Mouse (Mus musculus) hindbrain, embryonic 16.5 days (tissue): ENCODE results near the gene Tctn1. TPM values are rescaled to one million over a fixed set of nuclear protein-coding genes. Genes with fewer than 3 reads are reported as not detected.

Experiments
- ATAC-seq: fragments of 200-750 bp; cut with Nextera tagmentation; 2 replicates; pipeline ENCODE4 v1.8.0; 2017; ENCODE audit warnings: moderate TSS enrichment, moderate library complexity
- H3K27ac ChIP-seq: fragments of 300-500 bp; sonication (generic); 2 replicates; pipeline ENCODE4 v1.5.1; 2014; ENCODE audit warnings: low read depth, mild to moderate bottlenecking, control low read depth, low read length, moderate library complexity
- H3K27me3 ChIP-seq: fragments of 300-500 bp; sonication (generic); replicated peaks from 2 replicates; pipeline ENCODE4 v1.6.1; 2014; ENCODE audit warnings: low read length; ENCODE audit not compliant: control insufficient read depth, insufficient read depth
- H3K36me3 ChIP-seq: fragments of 300-500 bp; sonication (generic); 2 replicates; pipeline ENCODE4 v1.6.1; 2014; ENCODE audit warnings: mild to moderate bottlenecking, low read length, moderate library complexity, mixed read lengths; ENCODE audit not compliant: control insufficient read depth, insufficient read depth
- H3K4me1 ChIP-seq: fragments of 300-500 bp; sonication (generic); 2 replicates; pipeline ENCODE4 v1.6.1; 2014; ENCODE audit warnings: low read depth, low read length; ENCODE audit not compliant: control insufficient read depth, insufficient read depth
- H3K4me2 ChIP-seq: fragments of 300-500 bp; sonication (generic); 2 replicates; pipeline ENCODE4 v1.6.1; 2014; ENCODE audit warnings: mild to moderate bottlenecking, low read length, control low read depth, moderate library complexity
- H3K4me3 ChIP-seq: fragments of 300-500 bp; sonication (generic); 2 replicates; pipeline ENCODE4 v1.5.1; 2014; ENCODE audit warnings: mild to moderate bottlenecking, low read length, control low read depth, moderate library complexity
- H3K9ac ChIP-seq: fragments of 300-500 bp; sonication (generic); 2 replicates; pipeline ENCODE4 v1.6.1; 2014; ENCODE audit warnings: low read depth, mild to moderate bottlenecking, control low read depth, low read length, moderate library complexity
- H3K9me3 ChIP-seq: fragments of 300-500 bp; sonication (generic); 2 replicates; pipeline ENCODE4 v1.6.1; 2014; ENCODE audit warnings: mild to moderate bottlenecking, low read length, moderate library complexity; ENCODE audit not compliant: control insufficient read depth
- WGBS: fragments of 180-500 bp; shearing (Covaris S2); extraction: QIAGEN DNeasy Blood & Tissue Kit; methylation state at CpG from one replicate; pipeline ENCODE4 v1.1.7; 2014; 5-methylcytosine and 5-hydroxymethylcytosine counted together
- polyA plus RNA-seq: library from polyadenylated mRNA; unstranded; fragments of >200 nt; fragmentation: Nextera tagmentation; extraction: Ambion mirVana; gene quantifications from 2 replicates; pipeline ENCODE4 v1.2.1, GENCODE M21; 2015

Gene Tctn1
- polyA plus RNA-seq, 1 experiment from 2014 or later, result 5.3 TPM

DNA sequence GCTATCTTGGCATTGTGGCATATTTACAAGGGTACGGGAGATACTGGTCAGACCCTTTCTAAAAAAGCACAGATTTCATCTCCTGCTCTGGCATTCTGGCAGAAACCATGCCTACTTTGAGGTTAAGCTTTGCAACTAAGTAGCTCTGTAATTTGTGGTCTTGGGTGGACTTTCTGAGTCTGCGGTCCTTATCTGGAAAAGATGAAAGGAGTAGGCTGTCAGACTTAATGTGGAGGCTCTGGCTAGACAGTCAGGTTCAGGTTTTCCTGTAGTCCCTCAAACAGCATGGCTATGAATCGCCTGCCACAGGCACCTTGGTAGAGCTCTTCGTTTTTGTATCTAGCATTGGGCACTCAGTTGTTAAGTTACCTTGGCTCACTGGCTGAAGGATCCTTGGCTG is 22.8 kb upstream of the Tctn1 start:
- no peak for ATAC-seq
- no peaks in the 10 kb centered on the region for H3K27me3 ChIP-seq
- H3K9me3 ChIP-seq, result no peaks in the 10 kb centered on the region
- no peak overlapping the region for H3K4me3 ChIP-seq
- no peak overlapping the region for H3K27ac ChIP-seq
- no peak overlapping the region for H3K4me2 ChIP-seq
- peaks cover 17% of the 10 kb centered on the region for H3K4me1 ChIP-seq
- no peaks in the 10 kb centered on the region for H3K36me3 ChIP-seq
- WGBS, result over 99% methylated on average over 4 of the region's 4 CpGs
- H3K9ac ChIP-seq, result no peak overlapping the region

DNA sequence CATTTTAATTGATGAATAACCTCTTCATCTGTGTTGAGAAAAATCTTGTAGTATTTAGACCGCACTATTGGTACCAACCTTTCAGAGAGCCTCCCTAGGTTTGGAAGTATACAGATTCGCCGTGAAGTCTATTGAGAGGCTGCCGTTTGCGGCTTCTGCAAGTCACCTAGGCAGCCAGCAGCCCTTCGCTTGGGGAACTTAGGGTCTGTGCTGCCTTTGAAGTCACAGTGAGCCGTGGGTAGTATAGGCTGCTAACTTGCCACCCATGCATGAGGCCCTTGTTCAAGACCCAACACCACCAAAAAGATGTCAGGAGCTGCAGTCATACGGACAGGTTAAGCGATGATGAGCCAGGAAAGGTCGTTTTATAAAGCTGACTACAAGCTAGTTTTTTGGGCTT is 21.9 kb upstream of the Tctn1 start:
- Histone ChIP-seq H3K4me2 (peak overlapping the region; percentile 97; the same call in 1 of the 2 replicates), H3K27me3 (no peaks in the 10 kb centered on the region), H3K9ac (no peak overlapping the region), H3K27ac (no peak overlapping the region), H3K4me1 (peaks cover 17% of the 10 kb centered on the region), H3K4me3 (no peak overlapping the region), H3K36me3 (no peaks in the 10 kb centered on the region), H3K9me3 (no peaks in the 10 kb centered on the region)
- ATAC-seq, result no peak
- 86% methylated on average over 10 of the region's 10 CpGs for WGBS

DNA sequence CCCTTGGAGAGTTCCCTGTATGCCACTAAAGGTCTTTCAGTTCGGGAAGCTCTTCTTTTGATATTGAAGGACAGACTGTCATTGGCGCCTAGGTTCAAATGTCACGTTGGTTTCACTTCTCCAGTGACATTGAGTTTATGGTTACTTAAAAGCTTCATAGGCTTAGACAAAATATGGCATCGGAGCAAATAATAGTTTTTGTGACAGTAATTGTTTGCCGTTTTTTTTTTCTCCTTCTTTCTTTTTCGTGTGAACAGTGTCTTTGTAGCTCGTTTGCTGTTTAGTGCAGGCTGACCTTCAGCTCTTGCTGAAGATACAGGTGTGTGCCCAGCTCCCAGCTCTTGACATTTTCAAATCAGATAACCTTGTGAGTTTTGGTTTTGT is 21.5 kb upstream of the Tctn1 start:
- Histone ChIP-seq H3K27me3 (no peaks in the 10 kb centered on the region), H3K4me1 (peaks cover 19% of the 10 kb centered on the region), H3K4me3 (peak overlapping the region; percentile 68), H3K36me3 (no peaks in the 10 kb centered on the region), H3K9me3 (no peaks in the 10 kb centered on the region), H3K9ac (no peak overlapping the region; the same call in 1 of the 2 replicates), H3K27ac (no peak overlapping the region), H3K4me2 (peak overlapping the region; percentile 97)
- WGBS, result 62% methylated on average over 7 of the region's 7 CpGs
- ATAC-seq, result no peak

DNA sequence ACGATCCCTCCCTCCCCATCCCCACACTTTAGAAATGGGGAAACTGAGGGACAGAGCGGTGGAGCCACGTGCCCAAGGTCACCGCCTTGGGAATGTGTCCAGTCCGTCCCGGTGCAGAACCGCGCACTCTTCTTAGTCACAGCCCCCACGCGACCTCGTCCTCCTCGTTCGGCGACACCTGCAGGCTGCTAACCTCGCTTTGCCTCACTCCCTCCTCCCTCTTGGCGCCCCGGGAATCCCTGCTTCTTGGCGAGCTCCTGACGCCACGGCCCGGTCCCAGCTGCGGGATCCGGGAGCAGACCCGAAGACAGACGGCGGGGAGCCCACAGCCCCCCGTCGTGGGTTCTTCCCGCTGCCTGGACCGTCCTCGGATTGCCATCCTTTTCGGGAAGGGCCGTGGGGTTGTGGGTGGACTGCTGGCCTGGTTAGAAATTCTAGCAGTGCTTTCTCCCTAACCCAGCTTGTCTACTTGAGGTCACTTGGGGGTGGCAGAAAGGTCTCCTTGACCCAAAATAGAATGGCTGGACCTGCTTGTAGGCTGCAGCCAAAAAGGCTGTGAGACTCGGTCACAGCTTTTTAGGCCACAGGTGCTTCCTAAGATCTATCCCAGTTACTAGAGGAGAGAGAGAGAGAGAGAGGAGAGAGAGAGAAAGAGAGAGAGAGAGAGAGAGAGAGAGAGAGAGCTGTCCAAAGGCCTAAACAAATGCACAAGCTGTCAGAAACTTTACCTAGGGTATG is 20.9 kb upstream of the Tctn1 start:
- no peaks in the 10 kb centered on the region for H3K9me3 ChIP-seq
- H3K4me2 ChIP-seq, result peak overlapping the region; percentile 97
- H3K27me3 ChIP-seq, result no peaks in the 10 kb centered on the region
- peak; percentile 44 for ATAC-seq
- peak overlapping the region; percentile 89 for H3K9ac ChIP-seq
- WGBS, result under 1% methylated on average over 28 of the region's 34 CpGs
- no peaks in the 10 kb centered on the region for H3K36me3 ChIP-seq
- H3K27ac ChIP-seq, result peak overlapping the region; percentile 89
- H3K4me1 ChIP-seq, result peaks cover 19% of the 10 kb centered on the region
- H3K4me3 ChIP-seq, result peak overlapping the region; percentile 68

DNA sequence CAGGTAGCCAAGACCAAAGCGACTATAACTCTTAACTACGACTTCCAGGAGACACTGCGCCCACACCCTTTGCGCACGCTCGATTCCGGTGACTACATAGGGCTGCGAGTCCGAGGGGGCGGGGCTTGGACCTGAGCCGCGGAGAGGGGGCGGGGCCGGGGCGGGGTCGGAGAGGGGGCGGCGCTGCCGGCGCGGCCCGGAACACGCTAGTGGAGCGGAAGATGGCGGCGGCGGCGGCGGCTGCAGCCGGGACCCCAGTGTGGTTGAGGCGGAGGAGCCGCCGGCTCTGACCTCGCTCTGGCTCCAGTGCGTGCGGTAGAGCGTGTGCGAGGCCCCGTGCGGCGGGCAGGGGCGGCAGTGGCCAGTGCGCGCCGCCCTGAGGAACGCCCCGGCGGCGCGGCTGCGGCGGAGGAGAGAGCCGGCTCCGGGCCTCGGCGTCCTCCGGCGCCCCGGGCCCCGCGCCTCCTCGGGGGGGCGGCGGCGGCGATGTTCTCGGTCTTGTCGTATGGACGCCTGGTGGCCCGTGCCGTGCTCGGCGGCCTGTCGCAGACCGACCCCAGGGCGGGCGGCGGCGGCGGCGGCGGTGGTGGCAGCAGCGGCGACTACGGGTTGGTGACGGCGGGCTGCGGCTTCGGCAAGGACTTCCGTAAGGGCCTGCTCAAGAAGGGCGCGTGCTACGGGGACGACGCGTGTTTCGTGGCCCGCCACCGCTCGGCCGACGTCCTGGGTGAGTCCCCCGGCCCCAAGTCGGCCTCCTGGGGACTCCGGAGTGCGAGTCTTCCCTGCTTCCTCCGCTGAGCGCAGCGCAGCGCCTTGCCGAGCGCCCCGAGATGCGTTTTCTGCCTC is 20.1 kb upstream of the Tctn1 start, which contains the start of gene Pptc7:
Gene Pptc7 (plus strand): TSS at position 183 of the 846 bp plus-strand sequence.
- peak within 1 kb of the TSS; percentile 89 for H3K27ac ChIP-seq
- H3K9me3 ChIP-seq, result no peaks in the 10 kb centered on the region
- under 1% methylated on average over 79 of the region's 114 CpGs for WGBS
- H3K4me3 ChIP-seq, result peak within 1 kb of the TSS; percentile 68
- H3K4me1 ChIP-seq, result peaks cover 19% of the 10 kb centered on the region
- no peaks in the 10 kb centered on the region for H3K36me3 ChIP-seq
- ATAC-seq, result peak; percentile 95
- no peaks in the 10 kb centered on the region for H3K27me3 ChIP-seq
- H3K4me2 ChIP-seq, result peak within 1 kb of the TSS; percentile 97
- peak within 1 kb of the TSS; percentile 89 for H3K9ac ChIP-seq

DNA sequence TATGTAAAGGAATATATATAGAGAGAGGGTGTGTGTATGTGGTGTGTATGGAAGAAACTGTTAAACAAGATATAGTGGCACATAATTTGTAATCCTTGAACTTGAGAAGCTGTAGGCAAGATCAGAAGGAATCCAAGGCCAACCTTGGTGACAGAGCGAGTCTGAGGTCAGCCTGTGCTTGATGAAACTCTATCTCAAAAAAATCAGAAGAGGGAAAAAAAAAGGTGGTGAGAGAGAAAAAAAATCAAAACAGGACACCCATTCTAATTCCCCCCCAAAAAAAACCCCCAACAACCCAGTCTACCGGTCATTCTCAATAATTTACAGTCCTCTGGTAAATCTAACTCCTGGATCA is 19.5 kb upstream of the Tctn1 start:
- peak overlapping the region; percentile 68; the same call in 1 of the 2 replicates for H3K4me3 ChIP-seq
- H3K4me1 ChIP-seq, result peaks cover 19% of the 10 kb centered on the region
- H3K36me3 ChIP-seq, result no peaks in the 10 kb centered on the region
- no peak overlapping the region for H3K9ac ChIP-seq
- peak; percentile 1; the same call in 1 of the 2 replicates for ATAC-seq
- H3K27me3 ChIP-seq, result no peaks in the 10 kb centered on the region
- H3K4me2 ChIP-seq, result peak overlapping the region; percentile 43
- no peaks in the 10 kb centered on the region for H3K9me3 ChIP-seq
- H3K27ac ChIP-seq, result no peak overlapping the region
- 31% methylated on average over 2 of the region's 2 CpGs for WGBS

DNA sequence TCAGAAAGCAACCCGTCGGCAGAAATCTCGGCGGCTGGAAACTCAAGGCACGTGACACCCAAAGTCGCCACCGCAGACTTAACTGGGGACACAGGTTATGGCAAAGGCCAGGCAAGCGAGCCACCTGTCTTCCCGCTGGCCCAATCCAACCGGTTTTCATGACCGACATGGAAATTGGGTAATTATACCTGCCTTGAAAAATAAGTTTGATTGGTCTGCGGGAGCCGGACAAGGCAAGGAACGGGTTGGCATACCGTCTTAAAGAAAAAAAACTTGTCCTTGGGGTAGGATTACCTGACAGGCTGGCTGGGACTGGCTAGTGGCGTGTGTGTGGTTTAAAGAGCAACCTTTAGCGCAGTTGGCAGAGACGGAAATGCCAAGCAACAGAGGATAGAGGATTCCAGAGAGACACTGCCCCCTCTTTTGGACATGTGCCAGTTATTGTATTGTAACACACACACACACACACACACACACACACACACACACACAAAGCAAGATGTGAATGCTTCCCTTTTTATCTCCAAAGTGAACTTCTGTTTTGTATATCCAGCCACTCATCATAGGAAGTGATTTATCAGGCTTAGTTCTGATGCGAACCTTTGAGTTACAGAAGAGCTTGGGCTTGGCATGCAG is 16.7 kb upstream of the Tctn1 start:
- H3K36me3 ChIP-seq, result no peaks in the 10 kb centered on the region
- ATAC-seq, result no peak

DNA sequence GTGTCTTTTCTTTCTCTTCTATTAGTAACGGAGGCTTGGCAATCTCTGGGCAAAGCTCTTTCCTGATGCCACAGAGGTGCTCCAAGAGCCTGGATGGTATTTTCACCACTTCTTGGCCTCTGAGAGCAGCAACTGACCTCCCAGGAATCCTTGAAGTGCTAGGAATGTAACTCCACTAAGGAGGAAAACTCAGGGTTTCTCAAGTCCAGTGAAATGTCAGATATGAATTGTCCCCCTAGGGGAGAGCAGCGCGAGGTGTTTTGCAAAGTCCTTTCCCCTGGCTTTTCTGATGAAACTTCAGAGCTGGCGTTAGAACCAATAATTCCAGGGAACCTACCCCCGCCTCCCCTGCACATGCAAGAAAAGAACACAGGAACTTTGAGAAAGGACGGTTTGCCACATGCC is 16.2 kb upstream of the Tctn1 start:
- WGBS, result 50% methylated on average over 6 of the region's 6 CpGs
- peak overlapping the region; percentile 21; the same call in 1 of the 2 replicates for H3K4me2 ChIP-seq
- H3K4me1 ChIP-seq, result peaks cover 7% of the 10 kb centered on the region
- H3K4me3 ChIP-seq, result no peak overlapping the region
- H3K27ac ChIP-seq, result no peak overlapping the region
- H3K27me3 ChIP-seq, result no peaks in the 10 kb centered on the region
- no peaks in the 10 kb centered on the region for H3K9me3 ChIP-seq
- H3K9ac ChIP-seq, result no peak overlapping the region
- no peak for ATAC-seq
- no peaks in the 10 kb centered on the region for H3K36me3 ChIP-seq

More for the DNA sequence above, 16.7 kb upstream of the Tctn1 start:
- Histone ChIP-seq H3K9ac (no peak overlapping the region), H3K27ac (no peak overlapping the region), H3K27me3 (no peaks in the 10 kb centered on the region), H3K4me1 (peaks cover 12% of the 10 kb centered on the region), H3K4me3 (no peak overlapping the region), H3K9me3 (no peaks in the 10 kb centered on the region), H3K4me2 (peak overlapping the region; percentile 21; the same call in 1 of the 2 replicates)
- 36% methylated on average over 19 of the region's 19 CpGs for WGBS
